Mouse (Mus musculus): ENCODE data around the gene Smim12.

Smim12 gene

DNA sequence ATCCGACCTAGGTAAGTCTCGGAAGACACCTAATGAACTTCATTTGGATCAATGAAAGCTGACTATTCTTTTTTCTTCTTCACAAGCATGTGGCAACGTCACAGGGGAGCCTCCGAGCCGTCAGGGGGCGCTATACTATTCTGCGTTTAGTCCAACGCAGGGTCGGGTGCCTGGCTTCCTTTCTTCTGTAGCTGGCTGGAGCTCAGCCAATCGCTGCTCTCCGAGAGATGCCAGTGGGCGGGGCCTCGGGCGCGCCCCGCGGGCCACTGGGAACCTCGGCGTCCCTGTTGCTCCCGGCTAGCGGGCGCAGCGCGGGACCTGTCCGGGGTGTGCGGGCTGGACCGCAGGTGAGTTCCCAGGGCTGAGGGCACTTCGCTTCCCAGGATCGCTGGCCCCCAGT lies at the start of gene Smim12:
Gene Smim12 (plus strand): TSS at position 233 of the 400 bp plus-strand sequence.
- DNase-seq (ENCODE audit: low spot score in 2 of 2), result peak; percentile 96 to 99

DNA sequence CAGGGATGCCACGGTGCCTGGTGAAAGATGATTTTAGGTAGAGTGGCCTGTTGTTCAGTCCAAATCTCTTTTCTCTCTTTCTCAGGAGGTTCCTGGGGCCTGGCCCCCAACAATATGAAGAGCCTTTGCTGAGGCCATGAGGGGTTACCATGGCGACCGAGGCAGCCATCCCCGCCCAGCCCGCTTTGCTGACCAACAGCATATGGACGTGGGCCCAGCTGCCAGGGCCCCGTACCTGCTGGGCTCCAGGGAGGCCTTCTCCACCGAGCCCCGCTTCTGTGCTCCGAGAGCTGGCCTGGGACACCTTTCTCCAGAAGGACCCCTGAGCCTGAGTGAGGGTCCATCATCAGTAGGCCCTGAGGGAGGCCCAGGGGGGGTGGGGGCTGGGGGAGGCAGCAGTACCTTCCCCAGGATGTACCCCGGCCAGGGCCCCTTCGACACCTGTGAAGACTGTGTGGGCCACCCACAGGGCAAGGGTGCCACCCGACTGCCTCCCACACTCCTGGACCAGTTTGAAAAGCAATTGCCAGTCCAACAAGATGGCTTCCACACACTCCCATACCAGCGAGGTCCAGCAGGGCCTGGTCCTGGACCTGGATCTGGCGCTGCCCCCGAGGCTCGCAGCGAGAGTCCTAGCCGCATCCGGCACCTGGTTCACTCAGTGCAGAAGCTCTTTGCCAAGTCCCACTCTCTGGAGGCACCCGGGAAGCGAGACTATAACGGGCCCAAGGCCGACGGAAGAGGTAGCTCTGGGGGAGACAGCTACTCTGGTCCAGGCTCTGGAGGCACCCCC lies 48.9 kb upstream of the Smim12 start:
- DNase-seq (ENCODE audit: low spot score in 2 of 2), result no peak

DNA sequence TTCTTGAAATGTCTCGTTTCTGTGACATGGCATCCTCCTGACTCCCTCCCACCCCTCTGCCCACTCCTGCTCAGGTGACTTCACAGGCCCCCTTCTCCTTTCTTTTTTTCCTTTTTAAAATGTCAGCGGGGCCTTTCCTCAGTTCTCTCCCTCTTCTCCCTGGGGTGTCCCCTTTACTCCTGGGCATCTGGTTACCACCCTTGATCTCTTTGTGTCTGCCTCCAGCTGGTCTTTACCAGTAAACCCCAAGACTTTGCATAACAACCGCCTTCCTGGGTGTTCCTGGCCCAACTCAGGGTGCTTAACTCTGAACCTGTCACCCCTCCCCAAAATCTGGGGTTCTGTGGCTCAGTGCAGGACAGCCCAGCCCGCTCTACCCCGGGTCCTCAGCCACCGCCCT lies 45.0 kb upstream of the Smim12 start:
- DNase-seq (ENCODE audit: low spot score in 2 of 2), result no peak

DNA sequence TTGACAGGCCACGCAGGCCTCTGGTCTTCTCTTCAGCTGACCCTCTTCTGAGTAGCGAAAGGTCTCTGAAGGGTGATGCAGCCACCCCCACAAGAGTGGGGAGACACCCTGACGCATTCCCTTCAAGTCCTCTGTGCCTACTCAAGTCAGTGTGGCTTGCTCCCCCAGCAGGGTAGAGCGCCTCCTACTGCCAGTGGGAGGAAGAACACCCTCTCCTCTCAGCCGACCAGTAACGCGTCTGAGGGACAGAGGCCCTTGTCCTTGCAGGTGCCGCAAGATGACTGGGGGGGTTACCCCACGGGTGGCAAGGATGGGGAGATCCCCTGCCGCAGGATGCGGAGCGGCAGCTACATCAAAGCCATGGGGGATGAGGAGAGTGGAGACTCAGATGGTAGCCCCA lies 44.2 kb upstream of the Smim12 start:
- no peak for DNase-seq (ENCODE audit: low spot score in 2 of 2)

DNA sequence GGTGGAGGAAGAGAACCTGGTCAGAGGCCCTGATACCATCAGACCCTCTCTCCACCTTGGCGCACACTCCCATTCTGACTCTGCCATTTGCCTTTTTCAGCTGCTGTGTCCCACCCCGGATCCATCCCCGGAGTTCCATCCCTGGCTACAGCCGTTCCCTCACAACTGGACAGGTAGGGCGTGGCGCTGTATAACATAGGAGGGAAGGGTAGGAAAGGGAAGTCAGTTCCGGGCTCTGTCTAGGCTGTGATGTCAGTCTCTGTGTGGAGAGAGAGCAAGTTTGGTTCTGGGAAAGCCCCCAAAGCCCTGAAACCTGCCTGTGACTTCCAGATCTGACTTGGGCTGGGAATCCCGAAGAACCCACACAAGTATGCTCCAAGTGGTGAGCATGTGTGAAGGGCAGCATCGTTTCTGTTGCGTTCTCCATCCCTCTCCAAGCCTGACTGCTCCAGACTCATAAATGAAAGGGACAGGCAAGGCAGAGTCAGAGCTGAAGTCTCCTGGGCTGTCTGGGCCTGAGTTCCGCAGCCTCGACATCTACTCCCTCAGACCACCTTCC lies 43.3 kb upstream of the Smim12 start:
- no peak for DNase-seq (ENCODE audit: low spot score in 2 of 2)

DNA sequence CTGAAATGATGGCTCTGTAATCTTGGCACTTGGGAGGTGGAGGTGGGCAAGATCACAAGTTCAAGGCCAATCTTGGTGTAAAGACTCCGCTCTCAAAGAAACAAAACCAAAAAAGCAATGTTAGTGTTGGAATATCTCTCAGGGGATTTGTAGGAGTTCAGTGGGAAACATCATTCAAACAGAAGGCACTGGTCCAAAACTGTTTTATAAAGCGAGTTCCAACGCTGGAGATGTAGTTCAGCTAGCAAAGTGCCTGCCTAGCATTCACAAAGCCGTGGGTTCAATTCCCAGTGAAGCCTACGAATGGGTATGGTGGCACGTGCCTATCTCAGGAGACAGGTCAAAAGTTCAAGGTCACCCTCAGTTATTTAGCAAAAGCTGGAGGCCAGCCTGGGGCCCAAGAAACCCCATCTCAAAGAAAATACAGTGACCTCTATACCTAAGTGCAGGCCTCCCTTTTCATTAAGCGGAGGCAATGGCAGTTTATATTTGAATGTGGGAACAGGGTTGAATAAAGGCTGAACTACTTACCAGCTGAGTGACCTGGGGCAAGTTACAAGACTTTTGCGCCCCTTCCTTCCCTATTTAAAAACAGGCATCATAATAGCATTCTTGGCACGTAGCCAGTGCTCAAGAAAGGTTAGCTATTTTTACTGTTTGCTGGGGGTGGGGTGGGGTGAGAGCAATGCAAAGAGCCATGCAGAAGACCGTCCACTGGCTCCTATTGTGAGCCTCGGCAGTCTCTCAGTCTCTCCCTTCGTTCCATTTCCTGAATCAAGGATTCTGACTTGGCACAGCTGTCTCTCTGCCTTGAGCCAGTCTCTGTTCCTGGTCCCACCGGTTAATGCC lies 42.6 kb upstream of the Smim12 start:
- no peak for DNase-seq (ENCODE audit: low spot score in 2 of 2)

DNA sequence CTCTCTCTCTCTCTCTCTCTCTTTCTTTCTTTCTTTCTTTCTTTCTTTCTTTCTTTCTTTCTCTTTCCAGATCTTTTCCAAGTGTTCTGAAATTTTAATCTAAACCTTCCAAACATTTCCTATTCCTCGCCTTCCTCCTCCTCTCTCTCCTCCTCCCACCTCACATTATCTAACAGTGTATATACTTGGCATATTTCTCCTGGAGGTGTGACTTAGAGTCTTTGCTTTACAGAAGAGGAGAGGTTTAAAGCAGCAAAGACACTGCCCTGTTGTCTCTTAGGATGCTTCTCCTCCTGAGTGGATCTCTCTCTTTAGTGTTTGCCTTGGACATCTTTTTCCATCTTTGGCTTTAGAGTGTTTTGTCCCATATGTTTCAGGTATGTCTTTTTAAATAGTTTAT lies 40.5 kb upstream of the Smim12 start:
- no peak for DNase-seq (ENCODE audit: low spot score in 2 of 2)

DNA sequence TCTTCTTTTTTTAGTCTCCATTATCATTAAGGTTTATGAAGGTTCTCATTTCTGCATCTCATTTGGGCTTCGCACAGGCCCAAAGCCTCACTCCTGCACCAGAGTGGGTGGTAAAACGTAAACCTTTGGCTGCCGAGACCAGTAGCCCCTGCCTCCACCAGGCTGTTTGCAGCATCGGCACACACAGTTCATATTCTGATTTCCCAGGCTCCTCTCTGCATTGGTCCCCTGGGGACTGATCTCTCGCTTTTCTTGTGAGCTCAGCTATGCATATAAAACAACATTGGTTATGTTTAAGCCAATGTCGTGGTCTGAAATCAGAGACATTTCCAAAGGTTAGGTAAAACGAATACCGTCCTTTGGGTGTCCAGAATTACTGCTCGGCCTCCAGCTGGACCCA lies 32.3 kb upstream of the Smim12 start:
- no peak for DNase-seq (ENCODE audit: low spot score in 2 of 2)

DNA sequence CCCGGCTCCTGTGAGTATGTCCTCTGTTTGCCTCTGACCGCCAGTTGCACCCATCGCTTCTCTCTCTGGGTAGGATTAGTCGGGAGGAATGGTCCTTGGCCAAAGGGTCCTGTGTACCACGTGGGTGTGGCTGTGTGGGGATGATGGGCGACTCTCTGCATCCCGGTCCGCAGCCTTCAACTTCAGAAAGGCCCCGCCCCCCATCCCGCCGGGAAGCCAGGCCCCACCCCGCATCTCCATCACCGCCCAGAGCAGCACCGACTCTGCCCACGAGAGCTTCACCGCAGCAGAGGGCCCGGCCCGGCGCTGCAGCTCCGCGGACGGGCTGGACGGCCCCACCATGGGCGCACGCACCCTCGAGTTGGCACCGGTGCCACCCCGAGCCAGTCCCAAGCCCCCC lies 29.1 kb upstream of the Smim12 start:
- DNase-seq (ENCODE audit: low spot score in 2 of 2), result no peak

DNA sequence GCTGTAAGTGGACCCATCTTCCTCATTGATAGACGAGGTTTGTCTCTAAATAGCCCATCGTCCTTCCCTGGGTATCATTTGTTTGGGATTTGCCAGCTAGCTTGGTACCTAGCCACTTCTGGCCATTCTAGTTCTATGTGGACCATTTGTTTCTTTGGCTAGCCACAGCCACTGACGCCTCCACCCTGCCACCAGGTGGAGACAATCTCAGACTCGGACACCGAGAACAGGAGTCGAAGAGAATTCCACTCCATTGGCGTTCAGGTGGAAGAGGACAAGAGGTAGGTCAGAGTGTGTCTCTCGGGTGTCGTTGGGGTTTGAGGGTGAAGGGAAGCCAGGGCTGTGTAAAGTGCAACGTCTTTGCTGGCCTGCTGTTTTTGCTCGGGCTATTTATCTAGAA lies 28.5 kb upstream of the Smim12 start:
- no peak for DNase-seq (ENCODE audit: low spot score in 2 of 2)

DNA sequence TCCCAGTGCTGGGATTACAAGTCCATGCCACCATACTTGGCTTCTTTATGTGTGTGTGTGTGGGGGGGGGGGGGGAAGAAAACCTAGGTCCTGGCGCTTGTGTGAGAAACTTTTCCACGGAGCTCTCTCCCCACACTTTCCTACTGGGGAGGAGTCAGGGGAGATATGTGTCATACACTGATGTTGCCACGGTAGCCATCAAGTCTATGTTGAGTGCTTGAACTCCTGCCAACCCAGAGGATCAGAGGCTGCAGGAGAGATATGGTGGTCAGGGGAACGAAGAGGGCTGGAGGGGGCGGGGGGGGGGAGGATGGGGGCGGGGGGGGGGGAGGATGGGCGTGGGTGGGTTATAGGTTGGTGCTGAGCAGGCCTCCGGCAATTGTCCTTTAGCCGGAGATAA lies 27.8 kb upstream of the Smim12 start:
- no peak for DNase-seq (ENCODE audit: low spot score in 2 of 2)

DNA sequence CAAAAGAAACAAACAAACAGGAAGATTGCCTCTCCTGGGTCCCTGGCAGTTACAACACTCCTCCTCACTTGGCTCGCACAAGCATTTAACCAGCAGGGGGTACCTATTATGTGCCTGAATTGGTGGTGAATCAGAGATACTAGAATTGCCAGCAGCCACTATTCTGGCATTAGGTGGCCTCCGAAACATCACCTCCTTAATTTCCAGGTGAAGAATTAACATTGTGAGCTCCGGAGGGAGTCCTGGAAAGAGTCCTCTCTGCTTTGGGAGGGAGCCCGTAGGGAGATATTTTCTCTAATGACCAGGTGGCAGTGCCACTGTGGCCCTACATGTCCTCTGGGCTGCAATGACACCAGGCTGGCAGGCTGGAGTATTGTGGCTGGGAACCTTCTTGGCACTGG lies 27.3 kb upstream of the Smim12 start:
- DNase-seq (ENCODE audit: low spot score in 2 of 2), result no peak

DNA sequence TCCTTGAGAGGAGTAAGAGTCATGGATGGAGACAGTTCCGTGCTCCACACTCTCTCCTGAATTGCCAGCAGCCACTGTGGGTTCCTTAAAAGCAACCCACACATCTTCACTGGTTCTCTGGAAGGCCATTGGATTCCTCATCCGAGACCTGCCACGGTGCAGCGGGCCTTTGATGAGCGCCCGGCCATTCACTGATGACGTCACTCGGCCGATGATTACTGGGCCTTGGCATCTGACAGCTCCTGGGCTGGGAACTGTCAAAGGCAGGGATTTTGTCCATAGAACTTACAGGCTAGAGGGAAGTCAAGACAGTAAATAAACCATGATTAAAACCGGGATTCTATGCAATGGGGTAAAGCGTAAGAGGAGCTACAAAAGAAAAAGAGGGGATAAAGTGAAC lies 26.5 kb upstream of the Smim12 start:
- DNase-seq (ENCODE audit: low spot score in 2 of 2), result no peak

DNA sequence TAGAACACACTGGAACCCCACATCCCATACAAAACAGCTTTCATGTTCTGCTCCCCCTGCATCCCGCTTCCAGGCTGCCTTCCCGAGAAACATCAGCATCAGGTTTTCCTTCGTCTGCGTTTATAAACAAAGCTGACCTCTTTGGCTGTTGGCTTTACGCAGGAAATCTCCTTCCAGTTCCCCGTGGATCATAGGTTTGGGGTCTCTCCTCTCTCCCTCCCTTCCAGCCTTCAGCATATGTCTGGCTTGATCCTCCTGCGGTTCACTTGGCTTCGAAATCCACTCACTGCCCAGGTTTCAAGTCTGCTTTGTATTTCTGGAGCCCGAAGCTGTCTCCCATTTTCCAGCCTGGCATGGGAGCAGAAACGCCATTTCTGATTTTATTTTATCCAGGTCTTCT lies 20.3 kb upstream of the Smim12 start:
- no peak for DNase-seq (ENCODE audit: low spot score in 2 of 2)

DNA sequence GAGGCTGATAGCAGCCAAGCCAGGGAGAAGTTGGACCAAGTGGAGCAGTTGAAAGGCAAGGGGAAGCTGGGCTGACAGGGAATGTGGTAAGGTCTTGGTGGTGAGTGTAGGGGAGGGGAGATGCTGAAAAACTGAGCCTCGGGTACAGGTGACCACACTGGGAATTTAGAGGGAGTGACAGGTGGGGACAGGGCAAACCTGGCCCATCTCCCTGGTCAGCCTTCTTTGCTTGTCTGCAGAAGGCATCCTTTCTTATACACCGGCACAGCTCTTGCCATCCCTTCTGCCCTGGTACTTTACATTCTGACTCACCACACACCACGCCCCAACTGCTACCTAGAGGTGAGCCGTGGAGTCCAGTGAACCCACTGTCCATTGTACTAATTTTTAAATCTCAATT lies 19.8 kb upstream of the Smim12 start:
- no peak for DNase-seq (ENCODE audit: low spot score in 2 of 2)

DNA sequence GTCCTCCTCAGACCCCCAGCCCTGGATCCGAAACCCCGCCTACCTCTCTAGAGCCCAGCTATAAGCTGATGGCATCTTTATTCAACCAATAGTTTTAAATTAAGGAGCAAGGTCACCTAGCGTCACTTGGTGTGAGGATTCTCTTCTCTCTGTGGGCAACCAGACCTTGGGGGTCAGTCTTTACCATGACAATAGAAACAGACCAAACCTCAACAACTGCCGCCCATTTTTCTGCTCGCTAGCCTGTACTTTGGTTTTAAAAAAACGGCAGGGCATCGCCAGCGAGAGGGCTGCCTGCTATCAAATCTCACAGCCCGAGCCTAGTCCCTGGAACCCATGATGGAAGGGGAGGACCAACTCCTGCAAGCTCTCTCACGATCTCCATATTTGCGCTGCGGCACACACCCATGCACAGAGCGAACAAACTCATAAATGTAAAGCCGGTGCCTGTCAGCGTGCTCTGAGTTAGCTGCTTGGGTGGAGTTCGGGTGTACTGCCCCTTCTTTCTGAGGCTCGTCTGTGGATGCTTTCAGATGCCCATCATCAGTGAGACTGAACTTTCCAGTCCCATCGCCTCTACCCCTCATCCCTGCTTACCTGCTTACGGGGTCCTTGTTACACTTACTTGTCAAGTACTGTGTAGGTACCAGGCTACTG lies 19.0 kb upstream of the Smim12 start:
- no peak for DNase-seq (ENCODE audit: low spot score in 2 of 2)

DNA sequence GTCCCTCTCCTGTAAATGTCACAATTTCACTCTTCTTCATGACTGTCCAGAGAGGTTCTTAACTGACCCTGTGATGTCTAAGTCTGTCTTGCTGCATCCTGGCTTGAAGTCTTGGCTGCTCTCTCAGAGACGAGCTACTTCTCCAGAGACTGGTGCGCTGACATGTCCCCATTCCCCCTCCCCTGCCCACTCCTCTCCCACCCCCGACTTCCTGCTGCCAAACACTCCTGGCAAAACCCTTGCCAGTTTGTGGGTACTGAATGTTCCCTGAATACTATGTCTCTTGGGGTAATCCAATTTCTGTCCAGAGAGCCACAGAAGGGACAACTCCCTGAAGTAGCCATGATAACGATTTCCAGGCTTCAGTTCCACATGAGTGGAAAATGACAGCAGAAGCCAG lies 17.5 kb upstream of the Smim12 start:
- no peak for DNase-seq (ENCODE audit: low spot score in 2 of 2)

DNA sequence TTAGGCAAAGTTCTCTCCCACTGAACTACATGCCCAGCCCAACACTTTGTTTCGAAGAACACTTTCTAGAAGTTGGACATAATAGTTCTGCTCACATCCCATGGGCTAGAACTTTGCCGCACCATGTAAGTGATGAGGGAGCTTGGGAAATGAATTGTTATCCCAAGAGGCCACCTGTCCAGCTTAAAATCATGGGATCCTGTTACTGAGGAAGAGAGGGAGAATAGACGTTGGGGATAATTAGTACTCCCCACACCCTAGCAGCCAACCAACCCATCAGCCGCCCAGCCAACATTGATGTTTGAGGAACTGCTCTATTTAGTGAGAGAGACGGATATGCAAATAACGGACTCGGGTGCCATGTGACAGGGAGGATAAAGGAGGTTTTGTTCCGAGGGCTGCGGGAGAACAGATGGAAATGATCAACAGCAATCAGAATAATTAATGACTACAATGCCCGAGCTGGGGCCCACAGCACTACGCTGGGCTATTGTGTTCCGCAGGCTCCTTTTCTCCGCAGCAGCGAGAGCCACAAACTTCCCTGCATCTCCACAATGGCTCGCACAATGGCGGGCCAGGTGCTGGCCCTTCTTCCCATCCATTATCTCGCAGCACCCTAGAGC lies 16.4 kb upstream of the Smim12 start:
- no peak for DNase-seq (ENCODE audit: low spot score in 2 of 2)

DNA sequence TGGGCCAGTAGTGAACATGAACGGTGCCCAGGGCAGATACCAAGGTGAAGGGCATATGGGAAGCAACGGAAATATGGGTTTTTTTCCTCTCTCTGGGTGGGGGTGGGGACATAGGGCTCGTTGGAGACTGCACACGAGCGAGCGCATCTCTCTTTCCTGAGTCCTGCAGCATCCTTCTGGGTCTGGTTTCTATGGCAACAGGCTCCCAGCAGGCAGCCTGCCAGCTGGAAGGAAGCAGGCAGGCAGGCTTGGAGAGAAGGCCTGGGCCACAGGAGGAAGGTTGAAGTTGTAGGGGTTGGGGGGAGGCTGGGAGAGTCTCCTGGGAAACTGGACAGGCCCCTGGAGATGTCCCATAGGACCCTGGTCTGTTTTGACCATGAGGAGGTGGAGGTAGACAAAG lies 11.6 kb upstream of the Smim12 start:
- DNase-seq (ENCODE audit: low spot score in 2 of 2), result no peak

DNA sequence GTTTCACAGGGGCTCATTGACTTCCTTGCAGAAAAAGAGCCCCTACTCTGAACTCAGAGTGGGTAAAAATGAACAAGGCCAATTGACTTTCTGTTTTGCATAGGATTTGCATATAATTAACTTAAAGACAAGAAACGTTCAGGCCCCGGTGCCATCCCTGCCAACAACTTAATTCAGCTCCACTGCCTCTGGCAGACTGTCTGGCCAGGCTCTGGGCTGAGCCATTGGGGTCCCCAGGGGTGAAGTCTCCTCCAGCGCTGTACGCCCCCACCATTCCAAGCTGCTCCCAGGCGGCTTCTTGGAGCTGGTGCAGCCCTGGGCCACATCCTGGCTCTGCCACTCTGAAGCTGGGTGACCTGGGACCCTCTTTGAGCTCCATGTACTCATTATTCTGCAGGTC lies 11.0 kb upstream of the Smim12 start:
- DNase-seq (ENCODE audit: low spot score in 2 of 2), result no peak

DNA sequence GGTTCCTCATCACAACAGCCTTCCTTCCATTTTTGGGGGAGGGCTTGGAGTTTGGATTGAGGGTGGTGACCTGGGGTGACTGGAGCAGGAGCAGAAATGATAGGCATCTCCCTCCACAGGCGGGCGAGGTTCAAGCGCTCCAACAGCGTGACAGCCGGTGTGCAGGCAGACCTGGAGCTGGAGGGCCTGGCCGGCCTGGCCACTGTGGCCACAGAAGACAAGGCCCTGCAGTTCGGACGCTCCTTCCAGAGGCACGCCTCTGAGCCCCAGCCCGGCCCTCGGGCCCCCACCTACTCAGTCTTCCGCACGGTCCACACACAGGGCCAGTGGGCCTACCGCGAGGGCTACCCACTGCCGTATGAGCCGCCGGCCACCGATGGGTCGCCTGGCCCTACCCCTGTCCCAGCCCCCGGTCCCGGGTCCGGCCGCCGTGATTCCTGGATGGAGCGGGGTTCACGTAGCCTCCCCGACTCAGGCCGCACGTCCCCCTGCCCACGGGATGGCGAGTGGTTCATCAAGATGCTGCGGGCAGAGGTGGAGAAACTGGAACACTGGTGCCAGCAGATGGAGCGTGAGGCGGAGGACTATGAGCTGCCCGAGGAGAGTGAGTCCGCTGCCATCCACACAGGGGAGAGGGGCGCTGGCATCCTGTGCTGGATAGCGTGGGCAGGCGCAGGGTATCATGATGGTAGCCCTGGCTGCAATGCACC lies 10.0 kb upstream of the Smim12 start:
- DNase-seq (ENCODE audit: low spot score in 2 of 2), result no peak
